ENCODE assay signal across 8 mouse cellular contexts in genomic region chr12:84416834-84417604, GRCm38 (mm10). TPM values are rescaled to one million over a fixed set of nuclear protein-coding genes. Genes with fewer than 3 reads are reported as not detected.
DNase-seq lines count a peak whose midpoint lies in the region; ATAC-seq lines count a peak whose summit lies in the region.

TSS of gene Rnf113a2 (plus strand) at chr12:84417196.

- DNase-seq in adrenal gland, adult 18-20 months (ENCODE audit: low spot score in 2 of 2), result peak; percentile 74 to 79
- DNase-seq in embryo, embryonic 10.5 days (ENCODE audit: low spot score), result peak; percentile 89
- DNase-seq in gastrocnemius, postnatal 14 days, result peak; percentile 79
- peak; percentile 82 to 93 for DNase-seq in left cerebral cortex, postnatal 10 days (ENCODE audit: extremely low spot score in 1 of 2, low spot score in 2 of 2)
- peak; percentile 93 for DNase-seq in right cerebral cortex, postnatal 10 days (ENCODE audit: low spot score in 2 of 2)
- DNase-seq in urinary bladder, postnatal 14 days (ENCODE audit: low spot score), result peak; percentile 83

- intact Hi-C loops in gastrocnemius, postnatal 14 days (cut with DNase I; ENCODE audit: low total_unique reads), result no loop called here
- intact Hi-C loops in left cerebral cortex, postnatal 10 days (cut with DNase I), result no loop called here

- peak; percentile 98 for ATAC-seq in inflammation-experienced regulatory T-cells, adult 6 months
- peak; percentile 100 for ATAC-seq in megakaryocyte progenitor cell, adult 5-6 weeks (replicated peaks; ENCODE audit: poor library complexity)

RNA-seq across cellular contexts. Expression of gene Rnf113a2, which starts in this region (rescaled TPM):
- 10 to 100 TPM; 14.3 to 20.2 TPM for total RNA-seq in adrenal gland, adult 18-20 months (2021)
- total RNA-seq in gastrocnemius, postnatal 14 days (2021), result 1 to 10 TPM; 5.4 to 5.8 TPM
- polyA plus RNA-seq in inflammation-experienced regulatory T-cells, adult 6 months (2017; shearing (Covaris generic)), result 10 to 100 TPM; 31.0 to 35.6 (median 31.9) TPM
- total RNA-seq in left cerebral cortex, postnatal 10 days (2021), result 10 to 100 TPM in 1 of 2 experiments, 1 to 10 TPM in 1; 8.4 to 10.7 TPM
- 28.4 and 33.5 TPM in 2 replicates for total RNA-seq in megakaryocyte progenitor cell, adult 5-6 weeks (2015)
- total RNA-seq in megakaryocyte progenitor cell, adult 5-6 weeks (2017), result 27.4 and 31.9 TPM in 2 replicates

Comparison
In these comparisons a context has a peak if more than half of its experiments do, and no peak if none do; other contexts are left out.
1. Peak in every context shown above with its lines: DNase-seq and ATAC-seq.